Mouse (Mus musculus): ENCODE results near the gene Oas1a. TPM values are rescaled to one million over a fixed set of nuclear protein-coding genes. Genes with fewer than 3 reads are reported as not detected.

Gene Oas1a
- polyA plus RNA-seq, 1 experiment from 2014 or later = 0.96 TPM

DNA sequence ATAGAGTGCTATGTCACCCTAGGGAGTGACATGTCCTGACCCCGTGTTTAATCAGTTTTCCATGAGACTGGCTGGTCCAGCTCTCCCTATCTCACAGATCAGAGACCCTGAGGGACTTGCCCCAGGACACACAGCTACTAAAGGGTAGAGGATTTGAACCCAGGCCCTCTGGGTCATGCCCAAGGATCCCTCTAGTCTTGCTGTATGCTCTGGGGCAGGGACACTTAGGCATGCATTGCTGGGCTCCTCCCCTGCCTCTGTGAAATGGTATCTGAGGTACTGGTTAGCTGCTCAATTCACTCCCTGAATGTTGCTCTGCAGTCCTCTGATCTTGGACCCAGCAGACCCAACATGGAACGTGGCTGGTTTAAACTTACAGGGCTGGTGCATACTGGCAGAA, 35.9 kb downstream of the Oas1a start:
- ATAC-seq (ENCODE audit: insufficient number of reproducible peaks, low FRiP score) = no peak
- Histone ChIP-seq H3K27me3 (replicated peaks) (peaks cover 15% of the 10 kb centered on the region; the same call in 1 of the 2 replicates), H3K36me3 (no peaks in the 10 kb centered on the region), H3K4me2 (no peak overlapping the region), H3K27ac (ENCODE audit: poor library complexity, severe bottlenecking) (no peak overlapping the region), H3K4me1 (replicated peaks) (no peaks in the 10 kb centered on the region), H3K9me3 (replicated peaks) (no peaks in the 10 kb centered on the region), H3K9ac (no peak overlapping the region), H3K4me3 (no peak overlapping the region)
- WGBS = 56% methylated on average over 2 of the region's 2 CpGs

DNA sequence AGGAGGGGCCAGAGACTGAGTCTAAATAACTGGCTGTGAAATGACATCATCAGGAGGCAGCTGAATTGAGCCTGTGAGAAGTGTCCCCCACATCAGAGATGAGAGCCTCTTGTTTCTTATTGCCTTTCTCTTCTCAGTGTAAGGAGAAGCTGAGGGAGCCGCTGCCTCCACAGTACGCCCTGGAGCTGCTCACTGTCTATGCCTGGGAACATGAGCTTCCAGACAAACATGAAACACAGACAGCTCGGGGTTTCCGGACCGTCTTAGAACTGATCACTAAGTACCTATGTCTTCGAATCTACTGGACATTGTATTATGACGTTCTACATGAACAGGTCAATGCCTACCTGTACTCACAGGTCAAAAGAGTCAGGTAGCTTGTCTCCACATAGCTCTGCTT, 36.5 kb downstream of the Oas1a start:
- ATAC-seq (ENCODE audit: insufficient number of reproducible peaks, low FRiP score) = no peak
- 82% methylated on average over 7 of the region's 7 CpGs for WGBS
- H3K27ac ChIP-seq (ENCODE audit: poor library complexity, severe bottlenecking) = no peak overlapping the region
- no peak overlapping the region for H3K4me2 ChIP-seq
- H3K36me3 ChIP-seq = no peaks in the 10 kb centered on the region
- H3K9ac ChIP-seq = no peak overlapping the region
- H3K4me3 ChIP-seq = no peak overlapping the region
- H3K27me3 ChIP-seq (replicated peaks) = peaks cover 15% of the 10 kb centered on the region; the same call in 1 of the 2 replicates
- H3K9me3 ChIP-seq (replicated peaks) = no peaks in the 10 kb centered on the region
- no peaks in the 10 kb centered on the region for H3K4me1 ChIP-seq (replicated peaks)

DNA sequence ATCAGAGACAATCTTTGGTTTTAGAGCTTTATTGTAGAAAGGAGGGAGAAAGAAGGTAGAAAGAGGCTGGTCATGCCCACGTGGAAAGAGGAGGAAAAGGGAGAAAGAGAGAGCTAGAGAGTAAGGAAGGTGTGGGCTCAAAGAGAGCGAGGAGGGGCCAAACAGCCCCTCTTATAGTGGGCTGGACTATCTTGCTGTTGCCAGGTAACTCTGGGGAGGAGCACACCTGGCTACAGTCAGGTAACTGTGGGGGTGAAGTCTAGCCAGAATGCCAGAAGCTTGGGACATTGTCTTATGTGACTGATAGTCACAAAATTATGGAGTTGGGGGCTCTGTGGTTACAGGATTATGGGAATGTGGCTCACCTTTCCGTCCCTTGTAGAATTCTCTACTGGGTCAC, 37.2 kb downstream of the Oas1a start:
- H3K36me3 ChIP-seq = no peaks in the 10 kb centered on the region
- 59% methylated on average over 3 of the region's 3 CpGs for WGBS
- no peaks in the 10 kb centered on the region for H3K9me3 ChIP-seq (replicated peaks)
- H3K27me3 ChIP-seq (replicated peaks) = peaks cover 15% of the 10 kb centered on the region; the same call in 1 of the 2 replicates
- H3K4me3 ChIP-seq = no peak overlapping the region
- no peak for ATAC-seq (ENCODE audit: insufficient number of reproducible peaks, low FRiP score)
- no peak overlapping the region for H3K27ac ChIP-seq (ENCODE audit: poor library complexity, severe bottlenecking)
- H3K9ac ChIP-seq = no peak overlapping the region
- no peak overlapping the region for H3K4me2 ChIP-seq
- H3K4me1 ChIP-seq (replicated peaks) = no peaks in the 10 kb centered on the region

DNA sequence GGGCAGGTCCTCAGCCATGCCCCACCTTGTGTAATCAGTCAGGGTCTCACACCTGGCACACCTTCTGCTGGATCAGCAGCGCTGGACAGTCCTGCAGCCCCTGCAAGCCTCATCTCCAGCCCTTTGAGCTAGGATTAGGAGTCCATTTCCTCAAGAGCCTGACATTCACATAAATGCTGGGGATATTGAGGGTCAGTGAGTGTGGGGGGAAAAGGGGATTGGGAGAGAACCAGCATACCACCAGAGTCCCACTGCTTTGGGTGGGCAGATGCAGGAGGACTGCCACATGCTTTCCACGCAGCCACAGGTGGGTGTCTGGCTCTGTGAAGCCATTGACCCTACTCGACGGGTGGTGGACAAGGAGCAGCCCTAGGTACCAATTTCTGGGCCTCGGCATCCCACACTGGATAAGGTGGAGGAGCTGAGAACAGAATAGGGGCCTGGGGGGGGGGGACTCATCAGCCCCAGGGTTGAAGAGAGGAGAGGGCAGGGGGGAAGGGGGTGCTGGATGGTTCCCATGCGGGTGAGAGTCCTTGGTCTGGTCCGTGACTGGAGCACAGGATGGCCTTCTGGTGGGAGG, 37.8 kb downstream of the Oas1a start:
- no peak overlapping the region for H3K4me2 ChIP-seq
- 70% methylated on average over 7 of the region's 7 CpGs for WGBS
- no peak for ATAC-seq (ENCODE audit: insufficient number of reproducible peaks, low FRiP score)

DNA sequence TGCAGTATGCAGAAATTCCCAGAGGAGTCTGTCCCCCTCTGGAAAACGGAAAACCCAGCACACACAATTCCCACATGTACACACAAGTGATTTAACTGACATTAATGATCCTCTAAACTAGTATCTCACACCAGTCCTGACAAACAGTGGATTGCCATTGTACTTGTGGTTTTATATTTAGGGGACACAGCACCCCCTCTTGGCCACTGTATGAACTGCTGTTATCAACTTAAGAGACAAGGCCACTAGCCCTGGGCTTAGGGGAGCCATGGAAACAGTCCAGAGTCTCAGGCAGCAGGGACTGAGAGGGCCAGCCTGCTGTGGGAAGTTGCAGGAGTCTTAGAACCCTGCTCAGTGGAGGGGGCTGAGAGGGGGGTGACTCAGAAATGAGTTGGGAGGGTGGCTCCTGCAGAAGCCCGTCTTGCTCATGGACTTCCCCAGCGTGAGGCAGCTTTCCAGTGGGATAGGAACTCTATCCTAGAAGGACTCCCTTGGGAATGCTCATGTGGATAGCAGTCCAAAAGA, 41.9 kb downstream of the Oas1a start:
- Histone ChIP-seq H3K36me3 (no peaks in the 10 kb centered on the region), H3K4me2 (no peak overlapping the region), H3K4me1 (replicated peaks) (no peaks in the 10 kb centered on the region), H3K27me3 (replicated peaks) (peaks cover 3% of the 10 kb centered on the region; the same call in 1 of the 2 replicates), H3K9ac (no peak overlapping the region), H3K9me3 (replicated peaks) (no peaks in the 10 kb centered on the region), H3K4me3 (no peak overlapping the region), H3K27ac (ENCODE audit: poor library complexity, severe bottlenecking) (no peak overlapping the region)
- WGBS = 64% methylated on average over 3 of the region's 3 CpGs
- ATAC-seq (ENCODE audit: insufficient number of reproducible peaks, low FRiP score) = no peak

More for the DNA sequence above, 37.8 kb downstream of the Oas1a start:
- Histone ChIP-seq H3K4me3 (no peak overlapping the region), H3K27me3 (replicated peaks) (peaks cover 15% of the 10 kb centered on the region; the same call in 1 of the 2 replicates), H3K4me1 (replicated peaks) (no peaks in the 10 kb centered on the region), H3K36me3 (no peaks in the 10 kb centered on the region), H3K9ac (no peak overlapping the region), H3K9me3 (replicated peaks) (no peaks in the 10 kb centered on the region), H3K27ac (ENCODE audit: poor library complexity, severe bottlenecking) (no peak overlapping the region)

DNA sequence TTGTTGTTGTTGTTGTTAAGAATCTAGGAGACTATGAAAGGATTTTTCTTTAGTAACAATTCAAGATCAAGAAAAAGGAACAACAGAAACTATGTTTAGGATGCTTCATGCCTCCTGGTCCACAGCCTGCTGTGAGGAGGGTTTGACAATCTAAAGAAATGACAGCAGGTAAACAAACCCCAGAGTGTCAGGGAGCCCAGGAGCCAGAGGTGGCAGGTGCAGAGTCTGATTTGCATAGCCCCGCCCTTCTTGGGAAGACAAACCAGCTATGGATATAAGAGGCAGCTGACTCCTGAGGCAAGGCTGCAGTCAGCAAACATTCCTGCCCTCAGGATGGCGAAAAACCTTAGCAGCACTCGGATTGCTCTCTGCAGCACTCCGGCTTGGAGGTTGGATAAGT, 46.2 kb downstream of the Oas1a start, which contains the start of gene Oas1h:
TSS of gene Oas1h (plus strand) at position 301 of the 400 bp plus-strand sequence.
- ATAC-seq (ENCODE audit: insufficient number of reproducible peaks, low FRiP score) = no peak
- 0 out of 2 replicates have a peak, but pooled peaks cover 4% of the 10 kb centered on the region for H3K27me3 ChIP-seq (replicated peaks)
- WGBS = 59% methylated on average over 4 of the region's 4 CpGs

DNA sequence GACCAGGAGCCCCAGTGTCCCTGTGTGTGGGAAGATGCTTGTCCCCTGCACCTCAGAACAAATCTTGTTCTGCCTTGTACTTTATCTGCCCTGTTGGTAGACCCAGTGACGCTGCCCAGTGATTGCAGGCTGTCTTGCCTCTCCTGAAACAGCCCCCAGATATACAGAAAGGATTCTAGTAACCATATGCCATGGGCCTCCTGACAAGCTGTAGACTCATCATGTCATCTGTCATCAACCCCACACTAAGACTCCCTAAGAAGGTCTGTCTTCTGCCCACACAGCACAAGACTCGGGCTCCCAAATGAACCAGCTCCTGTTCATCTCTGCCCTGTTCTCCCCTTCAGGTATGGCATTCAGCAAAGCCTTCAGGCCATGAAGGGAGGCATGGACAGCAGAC, 48.1 kb downstream of the Oas1a start:
- Histone ChIP-seq H3K4me1 (replicated peaks) (no peaks in the 10 kb centered on the region), H3K27ac (ENCODE audit: poor library complexity, severe bottlenecking) (no peak overlapping the region), H3K4me2 (no peak overlapping the region), H3K9me3 (replicated peaks) (peaks cover 8% of the 10 kb centered on the region), H3K36me3 (no peaks in the 10 kb centered on the region), H3K9ac (no peak overlapping the region), H3K4me3 (no peak overlapping the region), H3K27me3 (replicated peaks) (0 out of 2 replicates have a peak, but pooled peaks cover 4% of the 10 kb centered on the region)
- no peak for ATAC-seq (ENCODE audit: insufficient number of reproducible peaks, low FRiP score)
- 54% methylated on average over 2 of the region's 2 CpGs for WGBS

More for the DNA sequence above, 46.2 kb downstream of the Oas1a start, which contains the start of gene Oas1h:
- Histone ChIP-seq H3K4me1 (replicated peaks) (no peaks in the 10 kb centered on the region), H3K9me3 (replicated peaks) (no peaks in the 10 kb centered on the region), H3K36me3 (no peaks in the 10 kb centered on the region), H3K4me2 (no peak within 1 kb of the TSS), H3K27ac (ENCODE audit: poor library complexity, severe bottlenecking) (no peak within 1 kb of the TSS), H3K4me3 (no peak within 1 kb of the TSS), H3K9ac (no peak within 1 kb of the TSS)

DNA sequence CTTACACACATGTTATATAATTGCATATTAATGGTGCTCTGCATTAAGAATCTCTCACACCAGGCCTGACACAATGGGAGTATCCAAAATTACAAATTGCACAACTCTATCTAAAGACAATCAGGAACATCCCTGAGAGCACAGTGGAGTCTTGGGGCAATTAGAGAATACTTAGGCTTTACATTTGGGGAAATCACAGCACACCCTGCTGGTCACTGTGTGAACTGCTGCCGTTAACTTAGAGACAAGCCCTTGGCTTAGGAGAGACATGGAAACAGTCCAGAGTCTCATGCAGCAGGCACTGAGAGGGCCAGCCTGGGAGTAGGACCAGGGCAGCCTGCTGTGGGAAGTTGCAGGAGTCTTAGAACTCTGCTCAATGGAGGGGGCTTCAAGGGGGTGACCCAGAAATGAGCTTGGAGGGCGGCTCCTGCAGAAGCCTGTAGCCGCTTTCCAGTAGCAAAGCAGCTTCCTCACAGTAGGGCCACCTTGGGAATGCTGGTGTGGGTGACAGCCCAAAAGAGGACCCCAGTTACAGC, 57.7 kb downstream of the Oas1a start:
- H3K36me3 ChIP-seq = no peaks in the 10 kb centered on the region
- no peak overlapping the region for H3K9ac ChIP-seq
- H3K27me3 ChIP-seq (replicated peaks) = peaks cover 5% of the 10 kb centered on the region; the same call in 1 of the 2 replicates
- no peak overlapping the region for H3K27ac ChIP-seq (ENCODE audit: poor library complexity, severe bottlenecking)
- H3K4me1 ChIP-seq (replicated peaks) = no peaks in the 10 kb centered on the region
- no peak overlapping the region for H3K4me2 ChIP-seq
- ATAC-seq (ENCODE audit: insufficient number of reproducible peaks, low FRiP score) = no peak
- peaks cover 11% of the 10 kb centered on the region for H3K9me3 ChIP-seq (replicated peaks)
- no peak overlapping the region for H3K4me3 ChIP-seq
- 59% methylated on average over 3 of the region's 3 CpGs for WGBS

DNA sequence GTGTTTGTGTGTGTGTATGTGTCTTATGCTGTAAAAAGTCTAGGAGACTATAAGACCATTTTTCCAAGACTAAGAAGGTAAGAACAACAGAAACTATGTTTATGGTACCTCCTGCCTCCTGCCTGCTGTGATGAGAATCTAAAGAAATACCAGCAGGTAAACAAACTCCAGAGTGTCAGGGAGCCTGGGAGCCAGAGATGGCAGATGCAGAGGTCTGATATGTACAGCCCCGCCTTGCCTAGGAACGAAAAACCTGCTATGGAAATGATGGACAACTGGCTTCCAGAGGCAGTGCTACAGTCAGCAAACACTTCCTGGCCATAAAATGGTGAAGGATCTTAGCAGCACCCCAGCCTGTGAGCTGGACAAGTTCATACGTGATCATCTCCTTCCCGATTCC, 60.3 kb downstream of the Oas1a start, which contains the start of gene Oas1f:
TSS of gene Oas1f (plus strand) at position 301 of the 400 bp plus-strand sequence.
- no peak within 1 kb of the TSS for H3K9ac ChIP-seq
- H3K9me3 ChIP-seq (replicated peaks) = no peaks in the 10 kb centered on the region
- H3K4me2 ChIP-seq = no peak within 1 kb of the TSS
- no peak within 1 kb of the TSS for H3K4me3 ChIP-seq
- no peak within 1 kb of the TSS for H3K27ac ChIP-seq (ENCODE audit: poor library complexity, severe bottlenecking)
- ATAC-seq (ENCODE audit: insufficient number of reproducible peaks, low FRiP score) = no peak
- 67% methylated on average over 4 of the region's 4 CpGs for WGBS
- H3K4me1 ChIP-seq (replicated peaks) = no peaks in the 10 kb centered on the region
- peaks cover 10% of the 10 kb centered on the region for H3K27me3 ChIP-seq (replicated peaks)
- no peaks in the 10 kb centered on the region for H3K36me3 ChIP-seq
